Mouse (Mus musculus): Measurements from ENCODE around the gene Rnf150. TPM values are rescaled to one million over a fixed set of nuclear protein-coding genes. Genes with fewer than 3 reads are reported as not detected.

The Rnf150 gene
- polyA plus RNA-seq, 1 experiment, result 1.7 TPM

DNA sequence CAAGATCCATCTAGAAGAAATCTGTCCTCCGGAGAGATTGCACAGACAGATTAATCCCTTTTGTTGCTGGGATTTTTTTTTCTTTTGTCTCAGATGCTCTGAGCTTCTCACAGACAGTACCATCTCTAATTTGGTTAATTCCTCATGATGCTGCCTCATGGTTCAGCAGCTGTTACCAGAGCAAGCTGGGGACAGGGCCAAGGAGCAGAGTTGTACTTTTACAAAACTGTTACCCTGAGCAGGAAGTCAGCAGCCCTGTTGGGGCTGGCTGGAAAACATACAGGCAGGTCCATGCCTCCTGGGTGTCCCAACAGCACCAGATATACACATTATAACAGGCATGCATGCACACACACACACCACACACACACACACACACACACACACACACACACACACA is 186.5 kb downstream of the Rnf150 start:
- Histone ChIP-seq H3K36me3 (ENCODE audit: control insufficient read depth, insufficient read depth, low read length) (no peaks in the 10 kb centered on the region), H3K27me3 (ENCODE audit: control insufficient read depth, insufficient read depth, low read length) (no peaks in the 10 kb centered on the region), H3K27ac (ENCODE audit: insufficient read depth, low read length) (no peak overlapping the region), H3K4me3 (ENCODE audit: extremely low read depth, insufficient read depth, insufficient read length) (no peak overlapping the region), H3K4me1 (ENCODE audit: control insufficient read depth, insufficient read depth, insufficient read length) (no peaks in the 10 kb centered on the region)
- WGBS, result 81% methylated on average over 1 of the region's 1 CpGs
- no peak for DNase-seq (ENCODE audit: low read depth in 1 of 2, low spot score in 2 of 2)
- TF ChIP-seq CTCF (IDR thresholded peaks at IDR 0.05; ENCODE audit: extremely low read depth, insufficient read depth, insufficient read length, insufficient replicate concordance) (no peak), POLR2A (IDR thresholded peaks at IDR 0.05; ENCODE audit: low read depth, low read length) (no peak)

DNA sequence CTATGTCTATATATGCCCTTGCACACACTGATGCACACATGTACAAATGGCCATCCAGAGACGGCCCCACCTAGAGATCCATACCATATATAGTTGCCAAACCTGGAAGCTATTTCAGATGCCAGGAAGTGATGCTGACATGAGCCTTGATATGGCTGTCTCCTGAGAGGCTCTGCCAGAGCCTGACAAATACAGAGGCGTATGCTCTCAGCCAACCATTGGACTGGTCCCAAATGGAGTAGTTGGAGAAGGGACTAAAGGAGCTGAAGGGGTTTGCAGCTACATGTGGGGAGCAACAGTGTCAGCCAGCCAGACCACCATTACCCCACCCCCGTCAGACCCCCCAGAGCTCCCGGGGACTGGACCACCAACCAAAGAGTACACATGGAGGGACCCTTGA is 189.7 kb downstream of the Rnf150 start:
- no peak overlapping the region for H3K27ac ChIP-seq (ENCODE audit: insufficient read depth, low read length)
- WGBS, result 92% methylated on average over 4 of the region's 4 CpGs
- no peaks in the 10 kb centered on the region for H3K27me3 ChIP-seq (ENCODE audit: control insufficient read depth, insufficient read depth, low read length)
- H3K36me3 ChIP-seq (ENCODE audit: control insufficient read depth, insufficient read depth, low read length), result no peaks in the 10 kb centered on the region
- H3K4me3 ChIP-seq (ENCODE audit: extremely low read depth, insufficient read depth, insufficient read length), result no peak overlapping the region
- H3K4me1 ChIP-seq (ENCODE audit: control insufficient read depth, insufficient read depth, insufficient read length), result no peaks in the 10 kb centered on the region; the same call in 1 of the 2 replicates
- no peak for TF ChIP-seq POLR2A (IDR thresholded peaks at IDR 0.05; ENCODE audit: low read depth, low read length)
- TF ChIP-seq CTCF (IDR thresholded peaks at IDR 0.05; ENCODE audit: extremely low read depth, insufficient read depth, insufficient read length, insufficient replicate concordance), result no peak
- no peak for DNase-seq (ENCODE audit: low read depth in 1 of 2, low spot score in 2 of 2)

DNA sequence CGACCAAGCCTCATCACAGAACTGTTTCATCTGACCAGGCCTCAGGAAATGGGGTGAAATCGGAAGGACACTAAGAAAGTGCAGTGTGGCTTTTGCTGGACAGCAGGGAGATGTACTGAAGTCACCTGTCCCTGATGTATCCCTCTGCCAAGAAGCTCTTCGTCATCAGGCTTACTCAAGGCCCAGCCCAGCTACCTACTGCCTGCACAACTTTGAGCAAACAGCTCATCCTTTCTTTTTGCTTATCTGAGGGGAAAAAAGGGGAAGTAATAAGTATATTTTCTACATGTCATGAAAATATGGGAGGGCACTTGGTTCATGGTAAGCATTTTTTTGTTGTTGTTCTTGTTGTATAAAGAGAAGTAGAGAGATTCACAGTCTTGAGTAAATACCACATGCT is 191.6 kb downstream of the Rnf150 start:
- H3K36me3 ChIP-seq (ENCODE audit: control insufficient read depth, insufficient read depth, low read length), result no peaks in the 10 kb centered on the region
- no peaks in the 10 kb centered on the region for H3K27me3 ChIP-seq (ENCODE audit: control insufficient read depth, insufficient read depth, low read length)
- no peak for TF ChIP-seq POLR2A (IDR thresholded peaks at IDR 0.05; ENCODE audit: low read depth, low read length)
- TF ChIP-seq CTCF (IDR thresholded peaks at IDR 0.05; ENCODE audit: extremely low read depth, insufficient read depth, insufficient read length, insufficient replicate concordance), result no peak
- DNase-seq (ENCODE audit: low read depth in 1 of 2, low spot score in 2 of 2), result no peak
- WGBS, result 69% methylated on average over 3 of the region's 3 CpGs
- H3K27ac ChIP-seq (ENCODE audit: insufficient read depth, low read length), result no peak overlapping the region
- H3K4me1 ChIP-seq (ENCODE audit: control insufficient read depth, insufficient read depth, insufficient read length), result no peaks in the 10 kb centered on the region; the same call in 1 of the 2 replicates
- H3K4me3 ChIP-seq (ENCODE audit: extremely low read depth, insufficient read depth, insufficient read length), result no peak overlapping the region

DNA sequence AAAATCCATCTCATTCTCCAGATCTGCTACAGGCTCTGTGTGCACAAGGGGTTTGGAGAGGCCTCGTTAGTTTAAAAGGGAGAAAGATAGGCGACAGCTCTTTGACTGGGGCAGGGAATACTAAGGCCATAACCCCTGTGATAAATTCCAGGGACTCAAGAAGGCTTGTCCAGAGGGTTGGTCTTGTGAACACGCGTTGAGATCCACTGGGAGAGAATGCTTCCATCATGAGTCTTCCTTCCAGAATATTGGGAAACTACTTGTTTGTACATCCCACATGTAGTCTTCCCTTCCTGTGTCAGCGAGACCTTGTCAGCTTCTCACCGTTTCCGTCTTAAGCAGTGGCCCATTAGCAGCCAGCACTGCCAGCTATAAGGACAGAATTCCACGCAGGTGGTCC is 195.8 kb downstream of the Rnf150 start:
- Histone ChIP-seq H3K4me3 (ENCODE audit: extremely low read depth, insufficient read depth, insufficient read length) (no peak overlapping the region), H3K27me3 (ENCODE audit: control insufficient read depth, insufficient read depth, low read length) (no peaks in the 10 kb centered on the region), H3K4me1 (ENCODE audit: control insufficient read depth, insufficient read depth, insufficient read length) (no peaks in the 10 kb centered on the region; the same call in 1 of the 2 replicates), H3K27ac (ENCODE audit: insufficient read depth, low read length) (no peak overlapping the region), H3K36me3 (ENCODE audit: control insufficient read depth, insufficient read depth, low read length) (no peaks in the 10 kb centered on the region)
- DNase-seq (ENCODE audit: low read depth in 1 of 2, low spot score in 2 of 2), result no peak
- 92% methylated on average over 8 of the region's 8 CpGs for WGBS
- TF ChIP-seq POLR2A (IDR thresholded peaks at IDR 0.05; ENCODE audit: low read depth, low read length) (no peak), CTCF (IDR thresholded peaks at IDR 0.05; ENCODE audit: extremely low read depth, insufficient read depth, insufficient read length, insufficient replicate concordance) (no peak)

DNA sequence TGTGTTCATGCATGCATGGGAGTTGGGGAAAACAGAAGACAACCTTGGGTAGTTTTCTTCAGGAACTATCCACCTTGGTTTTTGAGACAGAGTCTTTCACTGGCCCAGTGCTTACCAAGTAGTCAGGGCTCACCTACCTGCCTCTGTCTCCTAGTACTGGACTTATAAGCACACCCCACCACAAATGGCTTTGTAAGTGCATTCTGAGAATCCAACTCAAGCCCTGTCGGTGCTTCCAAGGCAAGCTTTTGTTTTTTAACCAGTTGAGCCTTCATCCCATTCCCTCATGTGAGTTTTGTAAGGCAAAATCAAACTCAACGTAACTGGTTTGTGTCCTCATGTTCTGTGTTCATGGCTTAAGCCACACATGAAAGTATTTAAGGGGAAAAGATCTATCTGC is 196.9 kb downstream of the Rnf150 start:
- WGBS, result 91% methylated on average over 2 of the region's 2 CpGs

DNA sequence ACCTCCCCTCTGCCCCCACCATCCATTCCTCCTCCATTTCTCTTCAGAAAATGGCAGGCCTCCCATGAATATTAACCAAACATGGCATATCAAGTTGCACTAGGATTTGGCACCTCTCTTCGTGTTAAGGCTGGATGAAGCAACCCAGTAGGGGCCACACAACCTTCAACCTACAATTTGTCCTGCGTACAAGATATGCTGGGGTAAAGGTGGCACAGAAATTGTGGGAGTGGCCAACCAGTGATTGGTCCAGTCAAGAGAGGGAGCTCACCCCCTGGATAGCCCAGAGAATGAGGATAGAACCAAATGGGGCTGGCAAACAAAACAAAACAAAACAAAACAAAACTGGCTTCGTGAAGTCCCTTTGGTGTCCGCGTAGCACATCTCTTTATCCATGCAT is 198.1 kb downstream of the Rnf150 start:
- H3K36me3 ChIP-seq (ENCODE audit: control insufficient read depth, insufficient read depth, low read length), result no peaks in the 10 kb centered on the region
- no peak overlapping the region for H3K27ac ChIP-seq (ENCODE audit: insufficient read depth, low read length)
- H3K27me3 ChIP-seq (ENCODE audit: control insufficient read depth, insufficient read depth, low read length), result no peaks in the 10 kb centered on the region
- no peak for DNase-seq (ENCODE audit: low read depth in 1 of 2, low spot score in 2 of 2)
- 95% methylated on average over 5 of the region's 5 CpGs for WGBS
- TF ChIP-seq POLR2A (IDR thresholded peaks at IDR 0.05; ENCODE audit: low read depth, low read length), result no peak
- no peak for TF ChIP-seq CTCF (IDR thresholded peaks at IDR 0.05; ENCODE audit: extremely low read depth, insufficient read depth, insufficient read length, insufficient replicate concordance)
- H3K4me3 ChIP-seq (ENCODE audit: extremely low read depth, insufficient read depth, insufficient read length), result no peak overlapping the region
- no peaks in the 10 kb centered on the region for H3K4me1 ChIP-seq (ENCODE audit: control insufficient read depth, insufficient read depth, insufficient read length)

More for the DNA sequence above, 196.9 kb downstream of the Rnf150 start:
- H3K27ac ChIP-seq (ENCODE audit: insufficient read depth, low read length), result no peak overlapping the region
- TF ChIP-seq POLR2A (IDR thresholded peaks at IDR 0.05; ENCODE audit: low read depth, low read length), result no peak
- no peak for TF ChIP-seq CTCF (IDR thresholded peaks at IDR 0.05; ENCODE audit: extremely low read depth, insufficient read depth, insufficient read length, insufficient replicate concordance)
- no peaks in the 10 kb centered on the region; the same call in 1 of the 2 replicates for H3K4me1 ChIP-seq (ENCODE audit: control insufficient read depth, insufficient read depth, insufficient read length)
- H3K36me3 ChIP-seq (ENCODE audit: control insufficient read depth, insufficient read depth, low read length), result no peaks in the 10 kb centered on the region
- no peaks in the 10 kb centered on the region for H3K27me3 ChIP-seq (ENCODE audit: control insufficient read depth, insufficient read depth, low read length)
- no peak overlapping the region for H3K4me3 ChIP-seq (ENCODE audit: extremely low read depth, insufficient read depth, insufficient read length)
- DNase-seq (ENCODE audit: low read depth in 1 of 2, low spot score in 2 of 2), result no peak

DNA sequence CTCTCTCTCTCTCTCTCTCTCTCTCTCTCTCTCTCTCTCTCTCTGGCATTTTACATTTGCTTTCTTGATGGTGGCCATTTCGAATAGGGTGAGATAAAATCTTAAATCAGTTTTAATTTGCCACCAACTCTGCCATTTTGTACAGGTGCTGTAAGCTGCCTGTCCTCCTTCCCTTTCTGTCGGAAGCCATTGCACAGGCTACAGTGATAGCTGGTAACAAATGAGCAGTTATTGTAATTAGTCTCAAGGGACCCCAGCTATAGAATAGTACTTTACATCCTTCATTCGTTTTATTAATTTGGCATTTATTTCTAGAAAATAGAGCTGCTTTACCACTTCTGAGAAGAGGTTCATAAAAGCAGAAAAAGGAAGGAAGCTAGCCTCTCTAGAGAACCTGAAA is 198.7 kb downstream of the Rnf150 start:
- WGBS, result 36% methylated on average over 3 of the region's 3 CpGs
- H3K27ac ChIP-seq (ENCODE audit: insufficient read depth, low read length), result no peak overlapping the region
- DNase-seq (ENCODE audit: low read depth in 1 of 2, low spot score in 2 of 2), result no peak
- no peaks in the 10 kb centered on the region for H3K36me3 ChIP-seq (ENCODE audit: control insufficient read depth, insufficient read depth, low read length)
- no peaks in the 10 kb centered on the region for H3K4me1 ChIP-seq (ENCODE audit: control insufficient read depth, insufficient read depth, insufficient read length)
- no peaks in the 10 kb centered on the region for H3K27me3 ChIP-seq (ENCODE audit: control insufficient read depth, insufficient read depth, low read length)
- no peak overlapping the region for H3K4me3 ChIP-seq (ENCODE audit: extremely low read depth, insufficient read depth, insufficient read length)
- TF ChIP-seq CTCF (IDR thresholded peaks at IDR 0.05; ENCODE audit: extremely low read depth, insufficient read depth, insufficient read length, insufficient replicate concordance), result no peak
- no peak for TF ChIP-seq POLR2A (IDR thresholded peaks at IDR 0.05; ENCODE audit: low read depth, low read length)

Data from spleen, adult 2 months (tissue).